Mouse (Mus musculus) cerebellum, adult 9-11 months (tissue): ENCODE results near the gene Fam234b.

Experiments used
- DNase-seq: peaks from one replicate; pipeline ENCODE4 v3.0.0; 2022

Gene Fam234b

DNA sequence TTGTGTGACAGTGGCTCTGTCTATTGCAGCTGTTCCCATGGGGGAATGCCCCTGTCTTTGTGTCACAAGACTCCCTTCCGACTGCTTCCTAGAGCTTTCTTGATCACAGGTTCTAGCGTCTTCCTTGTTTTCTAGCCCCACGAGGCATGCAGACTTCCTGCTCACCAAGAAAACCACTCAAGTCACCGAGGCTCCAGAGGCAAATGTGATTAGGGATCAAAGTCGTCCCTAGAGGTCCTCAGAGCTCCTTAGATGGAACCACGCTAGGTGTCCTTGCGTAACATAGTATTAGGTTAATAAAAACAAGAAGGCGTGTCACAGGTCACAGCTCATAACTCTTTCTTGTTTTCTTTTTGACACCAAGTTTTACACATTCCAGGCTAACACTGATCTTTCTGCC lies 13.8 kb upstream of the Fam234b start:
- no peak for DNase-seq

DNA sequence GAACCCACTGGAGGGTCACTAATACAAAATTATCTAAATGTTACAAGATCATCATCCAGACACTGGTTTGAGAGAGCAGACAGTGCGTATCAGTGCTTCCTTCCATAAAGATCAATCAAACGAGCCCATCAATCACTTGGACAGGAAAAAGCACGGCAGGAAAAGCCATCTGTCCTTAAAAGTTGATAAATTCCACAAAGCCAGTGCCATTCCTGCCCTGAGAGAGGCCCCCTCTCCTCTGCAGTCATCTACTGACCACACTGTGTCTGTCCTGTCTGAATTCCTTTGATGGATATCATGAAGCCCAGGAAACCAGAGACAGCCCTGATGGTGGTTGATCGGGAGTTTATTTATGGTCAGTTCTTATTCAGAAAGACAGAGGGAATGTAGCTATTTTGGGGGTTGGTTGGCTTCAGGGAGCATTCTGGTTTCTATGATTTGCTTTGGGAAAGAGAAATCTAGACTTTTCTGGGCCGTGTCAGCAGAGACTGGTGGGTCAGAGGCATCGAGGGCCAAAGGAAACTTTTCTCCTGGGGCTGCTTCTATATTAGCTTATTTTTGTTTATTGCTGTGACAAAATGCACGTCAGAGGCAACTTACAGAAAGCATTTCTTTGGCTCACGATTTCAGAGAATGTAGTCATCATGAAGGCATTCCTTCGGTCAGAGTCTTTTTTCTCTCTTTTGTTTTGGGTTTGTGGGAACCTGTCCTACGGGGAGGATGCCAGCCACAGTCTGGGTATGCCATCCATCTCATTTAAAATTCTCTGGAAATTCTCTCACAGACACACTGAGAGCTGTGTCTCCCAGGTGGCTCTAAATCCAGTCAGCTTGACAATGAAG lies 10.5 kb upstream of the Fam234b start:
- DNase-seq: no peak

DNA sequence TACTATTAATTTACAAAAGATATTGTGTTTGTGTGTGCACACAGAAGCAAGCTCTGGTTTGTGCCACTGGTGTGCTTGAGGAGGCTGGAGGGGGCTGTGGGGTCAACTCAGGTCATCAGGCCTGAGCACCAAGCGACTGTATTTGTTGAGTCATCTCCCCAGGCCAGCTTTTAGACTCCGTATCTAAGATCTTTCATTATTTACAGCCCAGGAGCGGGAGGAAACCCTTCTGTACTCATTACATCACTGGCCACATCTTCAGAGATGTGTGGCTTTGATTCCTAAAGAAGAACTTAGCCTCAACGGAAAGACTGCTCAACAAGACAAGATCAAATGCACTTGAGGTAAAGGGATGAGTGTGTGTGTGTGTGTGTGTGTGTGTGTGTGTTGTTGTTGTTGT lies 9.1 kb upstream of the Fam234b start:
- DNase-seq: no peak

DNA sequence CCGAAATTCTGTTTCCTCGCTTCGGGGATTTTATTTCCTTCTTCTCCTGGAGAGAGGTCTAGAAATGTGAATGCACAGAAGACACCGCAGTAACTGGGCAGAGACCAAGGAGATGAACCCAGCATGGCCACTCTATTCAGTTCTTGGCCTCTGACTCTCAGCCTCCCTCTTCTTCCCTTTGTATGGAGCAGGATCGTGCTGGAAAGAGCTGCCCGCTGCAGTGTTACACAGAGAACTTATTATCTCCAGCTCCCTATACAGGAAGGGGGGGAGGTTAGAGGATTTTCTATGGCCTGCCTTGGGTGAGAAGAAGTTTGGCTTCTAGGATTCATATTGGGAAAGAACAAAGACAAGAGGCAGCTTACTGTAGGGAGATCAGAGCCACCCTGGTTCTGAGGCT lies 7.7 kb upstream of the Fam234b start:
- no peak for DNase-seq

DNA sequence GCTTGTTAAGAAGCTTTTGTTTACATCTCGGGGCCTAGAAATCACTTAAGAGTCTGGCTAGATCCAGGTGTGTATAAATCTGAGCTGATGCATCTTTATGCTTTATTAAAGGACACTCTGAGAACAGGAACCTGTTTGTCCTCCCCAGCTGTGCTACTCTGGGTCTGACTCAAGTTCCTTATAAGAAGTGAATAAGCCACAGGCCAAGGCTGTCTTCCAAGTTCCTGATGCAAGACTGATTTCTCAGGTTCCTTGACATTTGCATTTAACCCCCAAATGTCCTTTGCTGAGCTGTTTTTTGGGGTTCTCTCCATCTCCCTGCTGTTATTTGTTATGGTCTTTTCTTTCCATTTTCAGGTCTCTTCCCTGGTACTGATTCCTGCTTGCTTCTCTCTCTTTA lies 5.9 kb upstream of the Fam234b start:
- DNase-seq: no peak

DNA sequence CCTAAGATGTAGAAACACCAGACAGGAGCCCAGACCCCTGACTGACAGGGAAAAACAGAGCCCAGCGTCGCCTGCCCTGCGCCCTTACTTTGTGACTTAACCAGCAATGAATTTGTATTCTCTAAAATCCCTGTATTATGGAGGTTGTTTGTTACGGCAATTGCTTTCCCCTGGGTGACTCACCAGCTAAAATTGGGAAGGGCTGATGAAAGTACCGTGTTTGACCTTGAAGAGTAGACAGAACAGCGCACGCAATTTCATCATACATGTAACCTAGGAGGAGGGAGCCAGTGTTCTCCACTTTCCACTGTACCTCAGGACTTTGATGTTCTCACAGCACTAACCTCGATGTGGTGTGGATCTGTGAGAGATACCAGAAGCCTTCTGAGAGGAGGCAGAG lies 4.8 kb upstream of the Fam234b start:
- DNase-seq: no peak

DNA sequence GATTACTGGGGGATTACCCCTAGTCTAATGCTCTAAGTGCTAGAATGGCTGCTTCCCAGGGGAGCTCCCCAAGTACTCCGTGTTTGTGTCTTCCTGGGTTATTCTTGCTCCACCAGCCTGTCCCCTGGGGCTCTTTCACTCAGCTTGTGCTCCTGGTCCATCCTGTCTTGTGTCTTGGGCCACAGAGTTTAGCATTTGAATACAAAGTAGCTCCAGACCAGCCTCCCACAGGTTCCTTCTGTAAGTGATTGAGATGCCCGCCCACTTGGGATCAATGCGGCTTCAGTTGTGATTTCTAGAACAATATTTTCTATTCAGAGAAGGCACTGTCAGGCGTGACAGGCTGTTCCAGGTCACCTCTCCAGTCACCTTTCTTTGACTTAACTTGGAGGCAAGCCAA lies 4.0 kb upstream of the Fam234b start:
- no peak for DNase-seq

DNA sequence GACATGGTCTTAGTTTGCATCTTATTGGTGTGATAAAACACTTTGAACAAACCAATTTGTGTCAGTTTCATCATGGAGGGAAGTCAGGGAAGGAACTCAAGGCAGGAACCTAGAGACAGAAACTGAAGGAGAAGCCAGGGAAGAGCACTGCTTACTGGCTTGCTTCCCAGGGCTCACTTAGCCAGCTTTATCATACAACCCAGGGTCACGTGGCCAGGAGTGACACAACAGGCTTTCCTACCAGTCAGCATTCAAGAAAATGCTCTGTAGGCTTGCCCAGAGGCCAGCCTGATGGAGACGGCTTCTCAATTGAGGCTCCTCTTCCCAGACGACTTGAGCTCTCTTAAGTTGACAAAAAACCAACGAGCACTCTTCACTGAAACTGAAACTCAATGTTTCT lies 2.9 kb upstream of the Fam234b start:
- no peak for DNase-seq

DNA sequence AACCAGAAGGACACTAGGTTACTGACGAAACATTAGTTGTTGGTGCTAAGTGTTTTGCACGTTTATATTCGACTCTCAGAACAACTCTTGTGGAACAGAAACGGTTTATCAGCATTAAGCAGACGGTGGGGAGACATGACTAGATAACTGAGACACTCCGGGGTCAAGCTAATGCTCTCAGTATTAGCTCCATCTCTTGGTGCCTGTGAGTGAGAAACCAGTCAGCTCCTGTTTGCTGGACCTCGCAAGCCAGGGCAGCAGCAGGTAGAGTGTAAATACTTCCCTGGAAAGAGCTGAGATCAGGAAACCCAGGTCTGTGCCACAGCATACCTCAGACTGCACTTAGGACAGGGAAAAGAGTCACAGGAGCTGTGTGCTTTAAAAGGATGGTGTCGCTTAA lies 1.1 kb upstream of the Fam234b start:
- DNase-seq: no peak

DNA sequence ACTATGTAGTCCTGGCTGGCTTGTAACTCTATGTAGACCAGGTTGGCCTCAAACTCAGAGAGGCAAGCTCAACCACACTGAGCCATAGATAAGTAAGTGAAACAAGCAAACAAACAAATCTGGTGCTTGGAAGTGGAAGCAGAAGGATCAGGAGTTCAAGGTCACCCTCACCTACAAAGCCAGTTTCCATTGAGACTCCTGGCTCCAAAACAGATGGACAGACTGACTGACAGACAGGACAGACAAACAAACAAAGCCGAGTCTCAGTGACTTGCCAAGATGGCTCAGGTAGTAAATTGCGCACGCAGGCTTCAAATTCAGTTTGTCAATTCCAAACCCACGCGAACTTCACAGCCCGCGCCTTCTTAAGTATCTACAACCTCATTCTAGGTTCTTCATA lies 331 bp upstream of the Fam234b start:
- no peak for DNase-seq

DNA sequence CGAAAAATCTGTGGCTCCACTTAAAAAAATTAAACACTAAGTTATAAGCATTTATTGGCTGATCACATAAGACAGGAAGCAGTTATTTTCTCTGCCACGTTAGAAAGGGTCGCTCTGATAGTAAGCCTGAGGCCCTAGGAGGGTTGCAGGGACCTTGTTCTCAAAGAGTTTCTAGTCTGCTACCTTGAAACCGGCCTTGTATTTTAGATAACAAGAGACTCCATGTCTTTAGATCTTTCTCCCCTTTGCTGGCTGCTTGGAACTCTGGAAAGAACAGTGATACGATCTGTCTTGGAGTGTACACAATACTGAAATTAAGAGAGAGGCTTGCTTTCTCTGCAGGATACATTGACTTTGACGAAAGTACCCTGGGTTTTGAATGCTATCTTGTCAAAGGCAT lies 949 bp downstream of the Fam234b start:
- no peak for DNase-seq

DNA sequence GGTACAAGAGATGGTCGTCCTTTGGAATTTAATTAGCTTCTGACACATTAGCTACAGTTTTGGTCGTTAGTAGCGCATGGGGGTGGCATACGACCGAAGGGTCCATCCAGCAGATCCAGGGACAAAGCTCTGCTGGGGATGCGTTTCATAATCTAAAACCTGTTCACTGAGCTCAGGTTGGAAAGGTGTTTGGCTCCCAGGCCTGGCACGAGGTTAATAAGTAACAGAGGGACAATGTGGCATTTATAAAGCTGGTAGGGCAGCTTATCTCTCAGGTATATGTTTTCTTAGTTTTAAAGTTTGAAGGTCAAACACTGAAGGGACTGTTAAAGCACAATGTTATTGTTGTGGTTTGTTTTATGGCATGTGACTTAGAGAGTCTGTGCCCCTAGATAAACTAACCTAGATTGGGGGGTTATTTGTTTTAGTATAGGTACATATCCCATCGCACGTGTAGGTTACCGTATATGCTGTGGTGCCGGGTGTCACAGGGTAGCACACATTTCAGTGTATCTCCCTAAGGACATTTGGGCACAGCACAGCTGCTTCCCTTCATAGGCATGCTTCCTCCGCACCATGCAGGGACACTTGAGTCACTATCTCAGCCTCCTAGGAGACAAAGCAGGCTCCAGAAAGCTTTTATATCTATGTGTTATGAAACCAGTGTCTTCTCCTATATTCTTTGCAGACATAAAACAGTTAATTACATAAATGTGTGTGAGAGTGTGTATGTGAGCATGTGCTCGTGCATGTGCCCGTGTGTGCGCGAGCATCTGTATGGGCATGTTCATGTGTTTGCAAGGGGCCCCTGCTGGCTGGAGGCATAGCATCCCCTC lies 2.6 kb downstream of the Fam234b start:
- DNase-seq: no peak

DNA sequence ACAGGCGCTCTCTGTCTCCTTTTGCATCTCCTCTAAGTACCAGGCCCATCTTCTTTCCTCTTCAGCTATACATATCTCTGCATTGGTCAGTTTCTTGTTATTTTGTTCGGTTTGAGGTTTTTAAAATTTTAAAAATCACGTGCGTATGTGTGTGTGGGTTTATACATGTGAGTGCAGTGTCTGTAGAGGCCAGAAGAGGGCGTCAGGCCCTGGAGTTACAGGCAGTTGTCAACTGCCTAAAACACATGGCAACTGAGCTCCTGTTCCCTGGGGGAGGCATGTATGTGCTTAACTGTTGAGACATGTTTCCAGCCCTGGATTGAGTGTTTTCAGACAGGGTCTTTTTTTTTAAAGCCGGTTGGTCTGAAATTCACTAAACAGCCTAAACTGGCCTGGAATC lies 4.9 kb downstream of the Fam234b start:
- DNase-seq: no peak

DNA sequence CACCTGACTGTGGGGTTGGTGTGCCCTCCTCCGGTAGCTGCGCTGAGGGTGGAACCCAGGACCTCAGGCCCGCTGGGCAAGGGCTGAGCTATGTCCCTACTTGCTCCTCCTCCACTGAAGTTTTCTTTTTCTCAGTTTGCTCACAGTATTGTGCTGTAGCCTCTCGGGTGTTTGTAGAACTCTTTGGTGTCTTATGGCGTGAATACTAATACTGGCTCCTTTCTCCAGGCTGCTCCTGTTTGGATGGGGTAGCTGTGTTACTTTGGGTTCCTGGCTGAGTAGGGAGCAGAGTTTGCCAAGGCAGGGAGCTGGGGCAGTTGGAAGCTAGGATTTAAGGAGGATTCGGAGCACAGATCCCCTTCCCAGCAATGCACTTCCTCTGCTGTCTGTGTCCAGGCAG lies 6.0 kb downstream of the Fam234b start:
- DNase-seq: peak; percentile 37

DNA sequence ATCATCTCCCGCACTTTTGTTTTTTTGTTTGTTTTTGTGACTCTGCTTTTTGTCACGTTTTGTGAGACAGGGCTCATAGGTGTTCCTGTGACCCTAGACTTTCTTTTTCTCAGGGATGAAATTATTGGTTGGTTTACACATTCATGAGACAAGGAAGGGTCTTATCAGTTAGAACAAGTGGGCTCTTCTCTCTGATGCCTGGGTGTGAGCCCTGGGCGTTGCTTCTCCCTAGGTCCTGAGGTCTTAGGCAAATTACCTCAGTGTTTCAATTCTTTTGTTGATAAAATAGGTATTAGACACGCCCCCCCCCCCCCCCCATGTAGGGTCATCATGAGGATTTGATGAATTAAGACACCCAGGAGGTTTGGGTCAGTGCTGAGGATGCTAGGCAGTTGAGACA lies 7.1 kb downstream of the Fam234b start:
- no peak for DNase-seq

DNA sequence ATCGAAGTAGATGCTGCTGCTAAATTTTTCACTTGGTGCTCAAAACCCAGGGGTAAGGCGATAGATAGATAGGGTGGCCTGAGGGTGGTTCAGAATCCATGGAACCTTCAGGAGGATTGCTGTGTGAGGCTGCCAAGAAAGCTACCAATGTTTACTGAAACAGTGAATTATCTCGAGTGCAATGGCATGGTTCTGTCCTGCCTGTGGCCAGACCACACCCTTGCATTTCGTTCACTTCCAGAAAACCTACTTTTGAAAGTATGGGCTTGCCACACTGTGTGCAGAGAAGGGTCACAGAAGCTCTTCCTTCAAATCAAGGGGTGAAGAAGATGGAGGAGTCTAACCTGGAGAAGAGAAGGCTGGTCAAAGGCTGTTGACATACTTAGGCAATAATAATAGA lies 8.0 kb downstream of the Fam234b start:
- DNase-seq: no peak

DNA sequence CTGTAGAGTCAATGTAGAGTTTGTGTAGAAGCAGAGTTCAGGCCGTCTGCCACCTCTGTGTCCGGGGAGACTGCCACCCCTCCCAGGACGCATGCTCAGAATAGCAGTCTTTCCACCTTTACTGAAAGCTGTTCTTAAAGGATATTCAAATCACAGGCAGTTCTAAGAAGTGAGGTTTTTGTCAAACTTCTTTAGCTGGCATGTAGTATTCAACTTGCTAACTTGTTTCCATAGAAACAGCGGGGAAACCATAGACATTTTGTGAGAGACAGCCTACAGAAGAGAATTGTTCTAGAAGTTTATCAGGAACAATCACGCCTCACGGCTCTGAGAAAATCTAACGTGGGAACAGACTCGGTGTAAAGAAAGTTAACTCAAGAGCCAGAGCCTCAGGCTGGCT lies 9.1 kb downstream of the Fam234b start:
- DNase-seq: no peak

DNA sequence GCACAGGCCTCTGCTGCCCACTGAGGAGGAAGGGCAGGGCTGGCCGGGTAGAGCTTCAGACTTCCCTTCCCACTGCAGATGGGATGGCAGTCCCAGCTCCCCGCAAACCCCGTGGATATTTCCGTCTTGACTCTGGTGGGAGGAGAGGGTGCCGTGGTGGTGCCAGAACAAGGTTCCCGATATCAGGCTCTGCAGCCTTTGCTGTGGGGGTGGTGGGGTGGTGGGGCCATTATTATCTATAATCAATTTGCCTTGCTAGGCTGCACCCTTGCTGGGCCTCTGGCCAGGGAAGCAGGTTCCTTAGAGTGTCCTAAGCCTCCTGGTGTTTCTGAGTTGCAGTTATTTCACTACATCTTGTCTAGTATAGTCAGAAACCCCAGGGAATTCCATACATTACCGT lies 13.4 kb downstream of the Fam234b start:
- DNase-seq: no peak

DNA sequence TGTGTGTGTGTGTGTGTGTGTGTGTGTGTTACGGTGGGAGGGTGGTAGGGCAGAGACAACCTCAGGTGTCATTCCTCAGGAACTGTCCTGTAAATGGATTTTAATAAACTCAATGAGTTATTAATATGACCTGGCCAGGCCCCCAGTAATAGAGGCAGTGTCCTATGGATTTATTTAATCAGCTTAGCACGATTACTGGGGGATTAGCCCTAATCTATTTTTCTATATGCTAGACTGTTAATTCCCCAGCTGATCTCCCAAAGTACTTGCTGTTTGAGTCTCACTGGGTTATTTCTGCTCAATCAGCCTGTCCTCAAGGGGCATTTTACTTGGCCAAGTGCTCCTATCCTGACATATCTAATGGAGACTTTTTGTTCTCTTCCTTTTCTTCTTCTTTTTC lies 14.9 kb downstream of the Fam234b start:
- no peak for DNase-seq

DNA sequence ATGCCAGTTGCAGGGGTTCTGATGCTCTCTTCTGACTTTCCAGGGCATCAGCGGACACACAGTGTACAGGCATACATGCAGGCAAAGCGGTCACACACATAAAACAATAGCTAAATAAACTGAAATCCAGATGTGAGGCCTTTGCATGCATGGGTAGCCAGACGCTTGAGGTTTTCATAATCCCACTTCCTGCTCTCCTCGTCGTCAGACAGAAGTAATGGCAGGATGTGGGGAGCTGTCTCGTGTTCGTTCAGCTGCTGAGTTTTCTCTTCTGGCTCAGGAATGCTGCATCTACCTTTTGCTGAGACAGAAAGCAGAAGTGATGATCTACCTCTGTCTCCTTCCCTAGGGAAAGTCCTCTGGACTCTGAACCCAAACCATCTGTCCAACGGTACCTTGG lies 20.6 kb downstream of the Fam234b start:
- DNase-seq: no peak

DNA sequence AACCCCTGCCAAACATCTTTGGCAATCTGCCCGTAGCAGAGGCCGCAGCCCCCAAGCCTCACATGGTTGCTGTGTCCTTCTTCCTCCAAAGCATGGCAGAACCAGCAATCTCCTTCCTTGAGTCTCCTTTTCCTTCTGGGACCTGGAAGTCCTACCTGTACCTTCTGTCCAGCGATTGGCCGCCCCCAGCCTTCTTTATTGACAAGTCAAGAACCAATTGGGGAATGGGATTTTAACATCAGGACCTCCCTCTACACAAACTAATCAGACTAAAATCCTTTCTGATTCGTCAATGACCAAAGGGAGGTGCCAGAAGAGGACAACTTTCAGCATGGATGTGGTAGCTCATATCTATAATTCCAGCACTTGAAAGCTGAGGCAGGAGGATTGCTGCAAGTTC lies 22.1 kb downstream of the Fam234b start:
- no peak for DNase-seq

DNA sequence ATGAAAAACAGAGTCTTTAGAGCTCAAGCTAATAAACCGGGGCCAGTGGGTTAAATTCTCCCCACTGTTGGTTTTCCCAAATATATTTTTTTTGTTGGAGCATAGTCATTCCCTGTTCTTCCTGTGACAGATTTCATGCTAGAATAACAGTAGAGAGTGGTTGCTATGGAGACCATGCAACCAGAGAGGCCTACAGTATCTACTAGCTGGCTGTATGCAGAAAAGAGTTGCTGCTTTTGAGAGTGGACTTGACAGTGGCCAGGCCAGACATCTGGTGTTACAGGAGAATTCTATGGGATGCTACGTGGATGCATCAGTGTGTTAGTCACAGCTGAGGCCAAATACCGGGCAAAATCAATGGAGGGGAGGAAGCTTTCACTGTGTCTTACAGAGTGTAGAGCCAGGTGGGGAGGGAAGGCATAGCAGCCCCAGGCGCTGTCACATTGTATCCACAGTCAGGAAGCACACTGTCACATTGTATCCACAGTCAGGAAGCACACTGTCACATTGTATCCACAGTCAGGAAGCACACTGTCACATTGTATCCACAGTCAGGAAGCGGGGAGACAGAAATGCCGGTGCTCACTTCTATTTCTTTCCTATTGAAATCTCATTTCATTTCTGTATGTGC lies 26.1 kb downstream of the Fam234b start:
- DNase-seq: no peak

DNA sequence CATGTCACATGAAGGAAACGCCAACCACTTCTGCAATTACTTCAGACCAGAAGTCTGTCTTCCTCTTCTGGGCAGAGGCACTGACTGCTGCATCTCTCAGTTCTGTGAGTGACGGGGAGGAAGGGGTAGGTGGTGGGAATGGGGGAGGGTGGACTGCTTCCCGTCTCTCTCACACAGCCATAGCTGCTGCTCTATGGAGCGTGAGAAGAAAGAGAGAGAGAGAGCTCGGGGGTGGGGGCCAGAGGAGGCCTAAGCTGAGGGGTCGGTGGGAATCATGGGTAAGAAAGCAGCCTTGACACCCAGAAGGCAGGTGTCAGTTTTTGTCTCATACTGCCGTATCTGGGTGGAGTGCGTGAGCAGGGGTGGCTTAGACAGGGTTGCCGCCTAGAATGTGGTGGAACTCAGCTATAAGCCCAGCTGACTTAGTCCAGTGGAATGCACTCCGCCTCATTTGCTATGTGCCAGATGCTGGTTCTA lies 30.7 kb downstream of the Fam234b start:
- no peak for DNase-seq

DNA sequence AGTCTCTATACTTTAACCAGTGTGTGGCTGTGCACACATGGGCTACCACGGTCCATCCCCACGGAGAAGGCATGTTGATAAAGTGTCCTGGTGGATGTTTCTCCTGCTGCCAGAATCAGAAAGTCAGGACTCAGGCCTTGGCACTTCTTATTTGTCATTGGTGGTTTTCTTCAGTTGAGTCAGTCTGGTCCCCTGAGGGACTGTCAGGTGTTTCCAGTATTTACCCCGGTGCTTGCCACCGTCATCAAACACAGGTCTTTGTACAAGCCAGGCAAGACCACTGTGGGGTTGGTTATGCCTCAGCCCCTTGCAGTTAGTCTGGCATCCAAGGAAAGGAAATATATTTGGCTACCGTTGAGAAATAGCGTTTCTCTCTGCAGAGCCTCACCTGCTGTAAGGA lies 32.8 kb downstream of the Fam234b start:
- DNase-seq: no peak
